Mouse (Mus musculus): ENCODE measurements around the gene Igfbp4.

DNA sequence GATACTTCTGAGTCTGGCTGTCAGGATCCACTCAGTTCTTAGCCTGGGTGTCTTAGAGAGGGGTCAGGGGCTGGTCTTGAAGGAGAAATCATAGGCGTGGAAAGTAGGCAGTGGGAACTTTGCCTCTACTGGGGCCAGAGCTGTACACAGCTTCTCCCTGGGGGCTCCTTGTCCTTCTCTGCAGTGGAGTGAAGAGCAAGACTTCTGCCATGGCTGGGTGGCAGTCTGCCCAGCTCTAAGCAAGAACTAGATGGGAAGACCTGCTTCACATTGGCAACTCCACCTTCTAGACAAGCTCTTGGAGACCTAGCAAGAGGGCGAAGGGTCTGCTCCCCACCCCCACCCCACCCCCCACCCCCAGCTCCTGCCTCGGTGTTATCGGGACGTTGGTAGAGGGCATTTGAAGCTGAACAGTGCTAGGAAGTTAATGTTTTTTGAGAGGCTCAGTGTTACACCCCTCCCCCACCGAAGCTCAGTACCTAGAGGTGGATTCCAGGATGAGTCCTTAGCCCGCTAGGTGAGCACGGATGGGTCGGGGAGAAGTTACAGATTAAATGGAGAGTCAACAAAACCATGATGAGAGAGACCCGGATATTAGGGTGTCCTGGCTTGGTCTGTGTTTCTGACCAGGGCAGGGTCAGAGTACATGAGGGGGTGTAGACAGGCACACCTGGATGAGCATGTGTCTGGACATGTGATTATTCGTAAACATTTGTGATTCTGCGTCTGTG, 4.3 kb downstream of the Igfbp4 start:
- TF ChIP-seq CTCF (IDR thresholded peaks at IDR 0.05; ENCODE audit: borderline replicate concordance, extremely low read depth, insufficient read depth, insufficient read length) (no peak), POLR2A (IDR thresholded peaks at IDR 0.05; ENCODE audit: borderline replicate concordance, extremely low read depth, insufficient read depth, insufficient read length, poor library complexity, severe bottlenecking) (no peak)
